Mouse (Mus musculus): ENCODE data around the gene Kpna2. TPM values are rescaled to one million over a fixed set of nuclear protein-coding genes. Genes with fewer than 3 reads are reported as not detected.
A peak's percentile ranks its signal among the peaks of the same experiment; 100 is the strongest.

The Kpna2 gene
- 340 and 349 TPM in 2 replicates for polyA plus RNA-seq (2016; fragmentation: Nextera tagmentation; extraction: Ambion mirVana)

- under 1% methylated on average over 61 of the region's 62 CpGs for WGBS
- Histone ChIP-seq H3K9me3 (replicated peaks) (no peaks in the 10 kb centered on the region), H3K27ac (peak within 1 kb of the TSS; percentile 85), H3K27me3 (no peaks in the 10 kb centered on the region), H3K4me3 (peak within 1 kb of the TSS; percentile 78), H3K4me1 (peaks cover 10% of the 10 kb centered on the region), H3K9ac (peak within 1 kb of the TSS; percentile 83), H3K4me2 (replicated peaks) (peak within 1 kb of the TSS; percentile 57), H3K36me3 (peaks cover 25% of the 10 kb centered on the region)
- ATAC-seq (ENCODE audit: low FRiP score): peak; percentile 93
These were observed at the start of gene Kpna2 for GRCm38 (mm10) chr11:106999151-106999948. TSS of gene Kpna2 (minus strand) at chr11:106999541.

DNA sequence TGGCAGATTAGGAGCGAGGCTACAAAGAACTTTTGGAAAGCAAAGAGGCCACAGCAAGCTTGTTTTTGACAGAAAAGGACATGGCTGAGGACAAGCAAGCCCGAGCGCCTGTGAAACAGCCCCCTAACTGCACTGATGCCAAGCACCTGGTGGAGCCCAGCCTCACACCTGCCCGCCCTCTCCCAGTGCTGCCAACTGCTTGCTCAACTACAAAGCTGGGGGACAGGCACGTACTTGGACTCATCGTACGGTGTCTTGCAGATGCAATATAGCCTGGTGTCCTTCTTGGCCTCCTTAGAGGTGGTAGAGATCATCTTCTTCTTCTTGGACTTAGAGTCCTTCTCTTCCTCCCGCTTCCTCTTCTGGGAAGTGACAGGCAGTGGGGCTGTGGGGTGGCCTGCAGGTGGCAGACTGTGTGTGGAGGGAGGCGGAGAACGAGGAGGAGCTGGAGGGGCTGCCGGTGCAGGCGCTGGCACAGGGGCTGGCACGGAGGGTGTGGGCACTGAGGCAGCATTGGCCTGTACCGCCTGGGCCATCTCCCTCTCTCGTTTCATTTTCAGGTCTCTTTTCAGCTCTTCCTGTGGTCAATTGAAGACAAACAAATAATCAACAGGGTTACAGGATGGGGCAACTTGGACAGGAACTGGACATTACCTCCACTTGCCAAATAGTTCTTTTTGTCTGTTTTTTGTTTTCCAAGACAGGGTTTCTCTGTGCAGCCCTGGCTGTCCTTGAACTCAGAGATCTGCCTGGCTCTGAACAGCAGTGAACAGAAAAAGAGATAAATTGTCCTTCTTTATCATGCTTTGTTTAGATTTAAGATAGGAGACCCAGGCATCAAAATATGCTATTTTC, 47.7 kb upstream of the Kpna2 start:
- Histone ChIP-seq H3K36me3 (peaks cover 48% of the 10 kb centered on the region), H3K27ac (no peak overlapping the region), H3K9me3 (replicated peaks) (no peaks in the 10 kb centered on the region), H3K4me1 (no peaks in the 10 kb centered on the region), H3K4me2 (replicated peaks) (no peak overlapping the region), H3K4me3 (no peak overlapping the region), H3K9ac (no peak overlapping the region), H3K27me3 (no peaks in the 10 kb centered on the region)
- no peak for ATAC-seq (ENCODE audit: low FRiP score)
- WGBS: 86% methylated on average over 14 of the region's 15 CpGs

- Histone ChIP-seq H3K36me3 (peaks cover 51% of the 10 kb centered on the region), H3K4me2 (replicated peaks) (no peak overlapping the region), H3K9me3 (replicated peaks) (no peaks in the 10 kb centered on the region), H3K27ac (no peak overlapping the region), H3K4me3 (no peak overlapping the region), H3K9ac (no peak overlapping the region), H3K4me1 (no peaks in the 10 kb centered on the region), H3K27me3 (no peaks in the 10 kb centered on the region)
- ATAC-seq (ENCODE audit: low FRiP score): no peak
- 88% methylated on average over 4 of the region's 4 CpGs for WGBS
These were observed 46.2 kb upstream of the Kpna2 start for GRCm38 (mm10) chr11:107045546-107045945.

GRCm38 (mm10) chr11:107044321-107044720, 45.0 kb upstream of the Kpna2 start:
- Histone ChIP-seq H3K9ac (no peak overlapping the region), H3K27ac (no peak overlapping the region), H3K4me3 (no peak overlapping the region), H3K9me3 (replicated peaks) (no peaks in the 10 kb centered on the region), H3K4me2 (replicated peaks) (no peak overlapping the region), H3K27me3 (no peaks in the 10 kb centered on the region), H3K36me3 (peaks cover 61% of the 10 kb centered on the region), H3K4me1 (no peaks in the 10 kb centered on the region)
- no peak for ATAC-seq (ENCODE audit: low FRiP score)
- 60% methylated on average over 5 of the region's 5 CpGs for WGBS

DNA sequence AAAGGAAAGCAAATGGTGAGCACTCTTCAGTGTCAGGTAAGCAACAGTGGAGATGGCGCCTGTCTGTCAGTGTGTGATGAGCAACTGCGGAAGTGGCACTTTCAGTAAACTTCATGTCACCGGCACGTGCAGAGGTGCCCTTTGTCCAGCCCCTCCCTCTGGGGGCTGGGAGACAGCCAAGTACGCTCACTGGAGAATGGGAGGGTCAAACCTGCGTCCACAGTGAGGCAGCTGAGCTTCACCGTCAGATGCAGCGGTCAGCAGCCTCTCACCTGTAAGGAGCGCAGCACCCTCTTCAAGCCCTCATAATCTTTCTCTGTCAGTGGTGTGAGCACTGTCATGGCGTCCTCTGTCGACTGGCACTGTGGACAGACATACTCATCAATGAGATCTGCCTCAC, 44.0 kb upstream of the Kpna2 start:
- WGBS: 97% methylated on average over 11 of the region's 11 CpGs
- H3K4me2 ChIP-seq (replicated peaks): no peak overlapping the region

GRCm38 (mm10) chr11:107041396-107041795, 42.1 kb upstream of the Kpna2 start:
- H3K27ac ChIP-seq: no peak overlapping the region
- WGBS: 97% methylated on average over 3 of the region's 3 CpGs
- no peak for ATAC-seq (ENCODE audit: low FRiP score)
- no peak overlapping the region for H3K9ac ChIP-seq
- peaks cover 75% of the 10 kb centered on the region for H3K36me3 ChIP-seq
- no peaks in the 10 kb centered on the region for H3K27me3 ChIP-seq
- H3K9me3 ChIP-seq (replicated peaks): no peaks in the 10 kb centered on the region
- no peak overlapping the region for H3K4me2 ChIP-seq (replicated peaks)
- no peaks in the 10 kb centered on the region for H3K4me1 ChIP-seq
- no peak overlapping the region for H3K4me3 ChIP-seq

More for the DNA sequence above, 44.0 kb upstream of the Kpna2 start:
- no peak for ATAC-seq (ENCODE audit: low FRiP score)
- Histone ChIP-seq H3K27me3 (no peaks in the 10 kb centered on the region), H3K9ac (no peak overlapping the region), H3K9me3 (replicated peaks) (no peaks in the 10 kb centered on the region), H3K4me3 (no peak overlapping the region), H3K4me1 (no peaks in the 10 kb centered on the region), H3K36me3 (peaks cover 70% of the 10 kb centered on the region), H3K27ac (no peak overlapping the region)

DNA sequence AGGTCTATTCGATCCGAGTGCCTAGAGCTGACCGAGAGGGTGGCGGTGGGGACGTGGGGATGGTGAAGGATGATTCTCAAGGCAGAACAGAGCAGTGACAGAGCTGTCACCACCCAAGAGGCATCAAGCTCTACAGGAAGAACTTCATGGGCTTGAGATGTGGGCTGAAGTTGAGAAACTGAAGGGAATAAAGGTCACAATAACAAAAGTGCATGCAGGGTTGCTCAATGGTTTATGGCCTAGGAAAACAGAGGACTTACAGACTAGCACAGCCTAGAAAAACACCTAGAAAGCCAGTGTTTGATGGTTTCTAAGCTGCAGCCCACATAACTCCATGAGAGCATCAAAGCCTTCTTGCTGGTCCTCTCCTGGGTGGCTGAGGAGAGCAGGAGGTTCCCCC, 40.1 kb upstream of the Kpna2 start:
- peaks cover 76% of the 10 kb centered on the region for H3K36me3 ChIP-seq
- 91% methylated on average over 5 of the region's 5 CpGs for WGBS

DNA sequence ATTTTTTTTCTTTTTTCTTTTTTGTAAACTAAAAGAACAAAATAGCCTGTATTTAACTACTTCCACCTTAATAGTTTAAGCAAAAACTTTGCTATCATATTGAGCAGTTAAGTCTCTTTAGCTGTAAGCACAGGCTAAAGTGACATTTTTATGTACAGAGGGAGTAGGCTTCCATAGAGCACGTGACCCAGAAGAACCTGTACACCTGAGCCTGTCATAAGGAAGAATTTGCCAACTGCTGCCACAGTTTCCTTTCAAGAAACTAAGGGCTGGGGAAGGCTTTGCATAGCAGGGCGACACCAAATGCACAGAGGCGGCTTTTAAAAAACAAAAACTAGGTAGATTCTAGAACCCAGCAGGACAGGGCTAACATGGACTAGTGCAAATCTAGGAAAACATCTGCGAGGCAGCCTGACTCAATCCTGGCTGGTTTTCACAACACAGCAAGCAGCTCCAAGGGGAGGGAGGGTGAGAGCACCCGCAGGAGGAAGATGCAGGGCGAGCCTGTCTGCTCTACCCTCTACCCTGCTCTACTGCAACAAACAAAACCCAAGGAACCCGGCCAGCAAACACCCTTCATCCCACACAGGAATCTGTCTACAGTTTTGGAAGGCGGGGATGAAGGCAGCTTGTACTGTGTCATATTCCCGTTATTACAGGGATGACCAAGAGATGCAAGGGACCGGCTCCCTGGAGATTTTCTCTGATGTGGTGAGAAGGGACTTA, 34.9 kb upstream of the Kpna2 start:
- 84% methylated on average over 10 of the region's 10 CpGs for WGBS
- H3K36me3 ChIP-seq: peaks cover 39% of the 10 kb centered on the region

More for the DNA sequence above, 40.1 kb upstream of the Kpna2 start:
- no peaks in the 10 kb centered on the region for H3K9me3 ChIP-seq (replicated peaks)
- no peak for ATAC-seq (ENCODE audit: low FRiP score)
- H3K27ac ChIP-seq: no peak overlapping the region
- H3K9ac ChIP-seq: no peak overlapping the region
- H3K27me3 ChIP-seq: no peaks in the 10 kb centered on the region
- H3K4me3 ChIP-seq: no peak overlapping the region
- H3K4me1 ChIP-seq: no peaks in the 10 kb centered on the region
- no peak overlapping the region for H3K4me2 ChIP-seq (replicated peaks)

DNA sequence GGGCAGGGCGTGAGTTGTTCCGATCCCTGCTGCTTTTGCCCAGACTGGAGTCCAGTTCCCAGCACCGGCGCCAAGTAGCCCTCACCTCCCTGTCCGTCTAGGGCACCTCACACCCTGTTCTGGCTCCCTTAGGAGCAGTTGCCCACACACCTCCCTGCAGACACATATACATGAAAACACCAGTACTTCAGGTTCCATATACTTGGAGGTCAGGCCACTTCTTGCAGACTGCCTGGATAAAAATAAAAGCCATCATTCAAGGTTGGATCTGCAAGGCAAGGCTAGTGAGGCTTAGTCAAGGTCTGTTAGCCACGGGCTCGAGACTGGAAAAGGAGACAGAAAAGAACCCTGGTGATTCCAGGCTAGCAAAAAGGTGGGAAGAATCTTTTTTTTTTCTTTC, 32.3 kb upstream of the Kpna2 start:
- Histone ChIP-seq H3K4me3 (no peak overlapping the region), H3K27me3 (no peaks in the 10 kb centered on the region), H3K9ac (no peak overlapping the region), H3K27ac (peak overlapping the region; percentile 44; the same call in 1 of the 2 replicates), H3K36me3 (peaks cover 13% of the 10 kb centered on the region), H3K9me3 (replicated peaks) (no peaks in the 10 kb centered on the region), H3K4me1 (peaks cover 14% of the 10 kb centered on the region; the same call in 1 of the 2 replicates), H3K4me2 (replicated peaks) (no peak overlapping the region)
- ATAC-seq (ENCODE audit: low FRiP score): no peak
- WGBS: 36% methylated on average over 7 of the region's 7 CpGs

More for the DNA sequence above, 34.9 kb upstream of the Kpna2 start:
- Histone ChIP-seq H3K27ac (no peak overlapping the region), H3K4me3 (no peak overlapping the region), H3K27me3 (no peaks in the 10 kb centered on the region), H3K4me2 (replicated peaks) (no peak overlapping the region), H3K9me3 (replicated peaks) (no peaks in the 10 kb centered on the region), H3K4me1 (0 out of 2 replicates have a peak, but pooled peaks cover 3% of the 10 kb centered on the region), H3K9ac (no peak overlapping the region)
- ATAC-seq (ENCODE audit: low FRiP score): no peak

DNA sequence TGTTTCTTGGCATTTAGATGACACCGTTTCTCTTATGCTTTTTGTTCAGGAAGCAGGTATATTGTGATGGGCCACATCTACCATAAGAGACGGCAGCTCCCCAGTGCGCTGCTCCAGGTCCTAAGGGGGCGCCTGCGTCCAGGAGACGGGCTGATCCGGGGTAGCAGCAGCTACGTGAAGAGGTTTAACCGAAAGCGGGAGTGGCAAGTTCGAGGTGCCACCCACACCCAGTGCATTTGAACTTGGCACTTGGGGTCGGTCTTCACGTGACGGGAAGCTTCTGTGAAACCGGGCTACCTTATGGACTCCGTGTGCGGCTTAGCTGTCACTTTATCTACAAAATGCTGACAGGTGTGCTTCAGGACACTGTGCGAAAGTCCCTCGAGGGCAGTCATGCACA, 30.2 kb upstream of the Kpna2 start:
- H3K4me2 ChIP-seq (replicated peaks): no peak overlapping the region
- 52% methylated on average over 19 of the region's 19 CpGs for WGBS
- H3K4me3 ChIP-seq: no peak overlapping the region
- no peaks in the 10 kb centered on the region for H3K36me3 ChIP-seq
- no peak overlapping the region for H3K9ac ChIP-seq
- no peaks in the 10 kb centered on the region for H3K9me3 ChIP-seq (replicated peaks)
- no peak overlapping the region for H3K27ac ChIP-seq
- H3K4me1 ChIP-seq: peaks cover 35% of the 10 kb centered on the region
- no peaks in the 10 kb centered on the region for H3K27me3 ChIP-seq
- ATAC-seq (ENCODE audit: low FRiP score): no peak

DNA sequence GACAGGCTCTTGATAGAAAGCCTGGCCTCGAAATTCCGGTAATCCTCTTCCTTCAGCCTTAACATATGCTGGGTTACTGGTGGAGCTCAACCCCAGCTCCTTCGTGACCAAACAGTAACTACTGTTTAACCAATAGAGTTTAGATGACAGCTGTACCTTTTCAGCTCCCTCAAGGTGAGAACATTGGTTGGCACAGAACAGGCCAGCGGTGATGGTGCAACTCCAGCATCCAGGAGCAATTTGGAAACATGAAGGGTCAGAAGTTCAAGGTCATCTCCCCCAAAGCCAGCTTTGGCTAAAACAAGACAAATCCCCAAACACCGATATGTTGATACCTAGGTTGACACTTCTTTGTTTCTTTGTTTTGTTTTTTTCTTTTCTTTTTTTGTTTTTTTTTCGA, 29.4 kb upstream of the Kpna2 start:
- H3K9me3 ChIP-seq (replicated peaks): no peaks in the 10 kb centered on the region
- WGBS: 75% methylated on average over 6 of the region's 6 CpGs
- peak overlapping the region; percentile 63 for H3K4me3 ChIP-seq
- H3K36me3 ChIP-seq: no peaks in the 10 kb centered on the region
- no peak for ATAC-seq (ENCODE audit: low FRiP score)
- no peaks in the 10 kb centered on the region for H3K27me3 ChIP-seq
- H3K9ac ChIP-seq: peak overlapping the region; percentile 69
- peak overlapping the region; percentile 76 for H3K27ac ChIP-seq
- peaks cover 42% of the 10 kb centered on the region for H3K4me1 ChIP-seq
- peak overlapping the region; percentile 69 for H3K4me2 ChIP-seq (replicated peaks)

DNA sequence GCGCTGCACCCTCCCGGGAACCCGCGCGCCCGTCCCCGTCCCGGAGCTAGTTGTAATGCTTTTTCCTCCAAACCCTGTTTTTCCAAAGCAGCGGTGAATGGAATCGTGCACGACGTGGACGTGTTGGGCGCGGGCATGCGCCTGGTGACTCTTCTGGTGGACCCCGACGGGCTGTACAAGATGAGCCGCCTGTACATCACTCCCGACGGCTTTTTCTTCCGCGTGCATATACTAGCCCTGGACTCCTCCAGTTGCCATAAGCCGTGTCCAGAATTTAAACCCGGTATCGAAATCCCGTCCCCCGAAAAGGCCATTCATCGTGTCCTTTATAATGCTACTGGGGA, 28.9 kb upstream of the Kpna2 start:
- Histone ChIP-seq H3K36me3 (no peaks in the 10 kb centered on the region), H3K4me3 (peak overlapping the region; percentile 63), H3K9me3 (replicated peaks) (no peaks in the 10 kb centered on the region), H3K9ac (peak overlapping the region; percentile 69), H3K27ac (peak overlapping the region; percentile 76), H3K4me2 (replicated peaks) (peak overlapping the region; percentile 69), H3K27me3 (no peaks in the 10 kb centered on the region), H3K4me1 (peaks cover 42% of the 10 kb centered on the region)
- ATAC-seq (ENCODE audit: low FRiP score): peak; percentile 61
- WGBS: 5% methylated on average over 29 of the region's 29 CpGs

Measured in hindbrain, embryonic 12.5 days (tissue).